Mouse (Mus musculus) brain, embryonic 14.5 days (tissue): ENCODE data around the gene Nek3.

Source experiments
- CTCF ChIP-seq: fragments of 200-500 bp; IDR thresholded peaks from 2 replicates; pipeline ENCODE4 v1.5.1; 2012; ENCODE audit warnings: inconsistent platforms, mild to moderate bottlenecking, moderate library complexity, borderline replicate concordance; ENCODE audit not compliant: insufficient read depth, insufficient read length; ENCODE audit errors: extremely low read depth
- POLR2A ChIP-seq: fragments of 200-500 bp; IDR thresholded peaks from 2 replicates; pipeline ENCODE4 v1.6.1; 2012; ENCODE audit warnings: mild to moderate bottlenecking, inconsistent platforms, borderline replicate concordance; ENCODE audit not compliant: poor library complexity, insufficient read depth, insufficient read length, severe bottlenecking; ENCODE audit errors: extremely low read depth

- TF ChIP-seq POLR2A (no peak), CTCF (peak; percentile 48; the same call in 1 of the 2 replicates)
These were observed 41.7 kb downstream of the Nek3 start, which contains the start of gene Nek5 for GRCm38 (mm10) chr8:22124220-22125152.
